Mouse (Mus musculus): ENCODE measurements around the gene Med12l.
"Not testable (repeated sequence)": the region's sequence is repeated elsewhere in the genome, so short reads cannot be mapped to it uniquely, and the experiment has no call there.

Med12l gene

DNA sequence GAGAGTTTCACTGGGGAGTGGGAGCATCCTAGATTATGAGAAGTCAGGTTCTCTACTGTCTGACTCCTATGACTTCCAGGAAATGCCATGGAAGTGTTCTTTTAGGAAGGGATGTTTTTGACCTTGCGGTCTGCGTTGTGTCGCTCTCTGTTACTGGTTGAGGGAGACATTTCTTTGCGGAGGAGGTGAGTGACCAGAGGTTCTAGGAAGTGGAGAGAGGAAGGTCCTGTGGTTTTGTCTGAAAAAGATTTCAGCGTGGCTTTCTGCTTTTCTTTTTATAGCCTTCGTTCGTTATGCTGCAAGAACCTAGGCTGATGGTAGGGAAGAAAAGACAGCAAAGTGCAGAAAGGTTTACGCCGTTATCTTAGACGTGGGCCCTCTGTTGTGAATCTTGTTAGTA lies 92.9 kb downstream of the Med12l start:
- no peak for DNase-seq (ENCODE audit: low spot score in 2 of 2)

GRCm38 (mm10) chr3:59101218-59101986 lies 95.8 kb downstream of the Med12l start, which contains the start of gene Gpr171:
Gene Gpr171 (minus strand): TSS chr3:59101821.
- no peak for DNase-seq (ENCODE audit: low spot score in 2 of 2)

- DNase-seq (ENCODE audit: low spot score in 2 of 2) = no peak
Observed at GRCm38 (mm10) chr3:59102146-59102545, 96.5 kb downstream of the Med12l start.

DNA sequence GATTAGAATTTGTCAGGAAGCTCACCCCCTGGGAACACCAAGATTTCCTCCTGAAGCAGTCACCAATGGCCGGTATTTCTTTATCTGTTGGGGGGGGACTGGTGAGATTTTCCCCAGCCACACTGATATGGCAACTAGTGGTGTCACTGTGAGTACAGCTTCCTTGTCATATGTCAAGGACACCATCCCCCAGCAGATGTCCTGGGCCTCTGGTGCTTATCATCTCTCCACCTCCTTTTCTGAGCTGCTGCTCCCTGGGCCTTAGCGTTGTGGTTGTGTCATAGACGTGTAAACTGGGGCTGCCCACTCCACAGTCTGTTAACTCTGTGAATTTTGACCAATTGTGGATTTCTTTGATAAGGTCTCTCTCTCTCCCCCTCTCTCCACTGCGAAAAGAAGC lies 98.8 kb downstream of the Med12l start:
- DNase-seq (ENCODE audit: low spot score in 2 of 2) = no peak

GRCm38 (mm10) chr3:59107439-59107838 lies 101.8 kb downstream of the Med12l start:
- DNase-seq (ENCODE audit: low spot score in 2 of 2) = no peak

DNA sequence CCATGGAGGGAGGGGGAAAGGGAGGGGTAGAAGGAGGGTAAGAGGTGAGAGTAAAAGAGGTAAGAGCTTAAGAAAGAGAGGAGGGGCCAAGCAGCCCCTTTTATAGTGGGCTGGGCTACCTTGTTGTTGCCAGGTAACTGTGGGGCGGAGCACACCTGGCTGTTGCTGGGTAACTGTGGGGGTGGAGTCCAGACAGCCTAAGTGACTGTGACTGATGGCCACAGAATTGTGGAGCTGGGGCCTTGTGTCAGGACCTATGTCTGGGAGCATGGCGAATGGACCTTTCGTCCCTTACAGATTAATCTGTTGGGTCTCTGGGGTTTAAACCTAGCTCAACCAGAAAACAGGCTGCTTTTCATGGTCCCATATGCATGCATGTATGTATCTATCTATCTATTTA lies 104.2 kb downstream of the Med12l start:
- DNase-seq (ENCODE audit: low spot score in 2 of 2) = not testable (repeated sequence)

GRCm38 (mm10) chr3:59111944-59112343 lies 106.3 kb downstream of the Med12l start:
- DNase-seq (ENCODE audit: low spot score in 2 of 2) = no peak

GRCm38 (mm10) chr3:59113291-59113690 lies 107.7 kb downstream of the Med12l start:
- not testable (repeated sequence) for DNase-seq (ENCODE audit: low spot score in 2 of 2)

DNA sequence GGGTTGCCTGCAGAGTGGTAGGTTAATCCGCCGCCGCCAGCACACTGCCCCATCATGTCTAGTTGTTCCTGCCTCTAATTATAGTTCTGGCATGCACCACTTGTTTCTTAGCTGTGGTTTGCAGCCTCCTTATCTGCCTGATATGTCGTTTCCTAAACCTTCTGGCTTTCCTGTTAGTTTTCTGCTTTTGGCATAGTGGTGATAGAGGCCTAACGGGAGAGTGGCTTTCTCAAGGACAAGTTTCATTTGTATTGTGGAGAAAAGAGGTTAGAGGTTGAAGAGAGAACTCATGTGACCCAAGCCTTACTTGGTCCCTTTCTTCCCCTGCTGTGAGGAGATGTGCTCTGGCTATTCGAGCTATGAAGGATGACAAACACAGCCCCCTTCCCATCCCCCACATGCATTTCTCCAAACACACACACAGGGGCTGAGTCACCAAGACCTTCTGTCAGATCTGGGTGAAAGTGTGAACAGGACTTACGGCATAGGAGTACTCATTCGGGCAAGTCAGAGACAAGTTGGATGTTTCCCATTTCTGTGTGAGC lies 108.4 kb downstream of the Med12l start:
- DNase-seq (ENCODE audit: low spot score in 2 of 2) = no peak

- no peak for DNase-seq (ENCODE audit: low spot score in 2 of 2)
Observed at GRCm38 (mm10) chr3:59121067-59121730, 115.6 kb downstream of the Med12l start.

DNA sequence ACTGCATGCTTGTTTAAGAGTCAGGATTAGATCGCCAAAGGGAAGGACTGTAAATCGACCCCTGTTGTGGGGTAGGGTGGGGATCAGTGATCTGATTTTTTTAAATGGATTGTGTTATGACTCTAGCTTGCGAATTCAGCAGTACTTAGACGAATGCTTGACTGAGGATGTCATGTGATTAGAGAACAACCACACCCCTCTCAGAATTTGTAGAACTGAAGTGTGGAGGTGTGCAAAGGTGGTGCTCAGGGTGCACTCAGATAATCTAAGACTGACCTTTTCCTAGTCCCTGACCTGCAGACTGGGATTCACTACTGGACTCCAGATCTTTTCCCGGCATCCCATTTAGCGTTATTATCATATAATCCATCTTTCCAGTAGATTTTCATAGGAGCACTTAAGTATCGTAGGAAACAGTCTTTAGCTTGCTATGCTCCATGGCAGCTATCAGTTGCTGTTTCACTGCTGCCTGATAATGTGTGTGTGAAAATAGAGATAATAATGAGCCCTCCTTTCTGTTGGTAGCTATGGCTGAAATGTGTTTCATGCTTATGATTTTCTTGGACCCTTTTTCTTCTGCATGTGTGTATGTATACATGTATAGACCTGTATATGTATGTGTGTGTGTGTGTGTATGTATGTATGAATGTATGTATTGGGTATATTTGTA lies 116.3 kb downstream of the Med12l start:
- no peak for DNase-seq (ENCODE audit: low spot score in 2 of 2)

DNA sequence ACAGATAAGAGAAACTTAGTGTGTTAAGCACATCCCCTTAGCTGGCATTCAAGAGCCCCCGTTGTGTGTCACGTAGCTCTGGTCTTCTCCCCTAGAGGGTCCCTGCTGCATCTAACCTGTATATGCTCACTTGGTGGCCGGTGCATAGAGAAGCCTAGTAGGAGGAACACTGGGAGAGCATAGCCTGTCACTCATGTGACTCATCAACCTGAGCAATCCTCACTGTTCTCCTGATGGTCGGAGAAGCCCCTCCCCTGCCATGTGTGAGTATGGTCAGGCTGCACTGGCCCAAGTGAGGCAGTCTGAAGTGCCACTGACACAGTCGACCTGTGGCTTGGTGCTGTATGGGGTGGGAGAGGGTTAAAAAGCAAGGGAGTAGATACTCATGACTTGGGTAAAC lies 119.4 kb downstream of the Med12l start:
- no peak for DNase-seq (ENCODE audit: low spot score in 2 of 2)

- DNase-seq (ENCODE audit: low spot score in 2 of 2) = no peak
Observed at GRCm38 (mm10) chr3:59125783-59126555, 120.3 kb downstream of the Med12l start.

- no peak for DNase-seq (ENCODE audit: low spot score in 2 of 2)
Observed at GRCm38 (mm10) chr3:59128681-59129080, 123.1 kb downstream of the Med12l start.

- DNase-seq (ENCODE audit: low spot score in 2 of 2) = no peak
Observed at GRCm38 (mm10) chr3:59129547-59129946, 123.9 kb downstream of the Med12l start.

GRCm38 (mm10) chr3:59130431-59130830 lies 124.8 kb downstream of the Med12l start:
- no peak for DNase-seq (ENCODE audit: low spot score in 2 of 2)

DNA sequence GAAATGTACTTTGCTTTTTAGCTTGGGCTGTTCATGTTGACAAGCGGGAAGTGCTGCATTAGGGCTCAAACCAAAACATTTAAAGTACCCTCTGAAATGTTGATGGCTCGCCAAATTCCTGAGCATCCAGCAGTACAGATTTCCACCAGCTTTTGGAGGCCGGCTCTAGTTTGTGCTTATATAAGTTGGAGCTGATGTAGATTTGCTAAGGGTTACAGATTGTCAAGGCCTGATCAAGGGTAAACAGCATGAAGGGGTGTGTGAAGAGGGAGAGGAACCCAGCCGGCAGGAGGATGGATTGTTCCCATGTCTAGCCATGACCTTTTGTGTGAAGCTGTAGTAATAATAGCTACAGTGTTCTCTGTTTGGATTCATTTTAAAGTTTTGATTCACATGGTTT lies 125.5 kb downstream of the Med12l start:
- no peak for DNase-seq (ENCODE audit: low spot score in 2 of 2)

DNA sequence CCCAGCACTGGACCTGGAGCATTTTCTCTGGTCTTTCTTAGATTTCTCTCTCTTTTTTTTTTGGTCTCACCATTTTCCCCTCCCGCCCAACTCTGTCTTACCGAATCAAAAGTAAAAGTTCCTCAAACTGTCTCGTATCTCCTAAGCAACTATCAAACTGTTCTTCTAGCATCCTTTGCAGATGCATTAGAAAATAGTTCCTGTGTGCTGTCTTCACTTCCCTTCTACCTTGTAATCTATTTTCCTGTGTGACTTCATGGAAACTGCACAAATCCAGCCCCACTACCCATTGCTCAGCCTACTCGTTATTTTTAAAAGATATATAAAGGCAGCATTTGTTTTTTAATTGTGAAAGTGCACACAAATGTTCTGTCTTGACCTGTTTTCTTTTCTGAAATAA lies 126.3 kb downstream of the Med12l start:
- DNase-seq (ENCODE audit: low spot score in 2 of 2) = no peak

DNA sequence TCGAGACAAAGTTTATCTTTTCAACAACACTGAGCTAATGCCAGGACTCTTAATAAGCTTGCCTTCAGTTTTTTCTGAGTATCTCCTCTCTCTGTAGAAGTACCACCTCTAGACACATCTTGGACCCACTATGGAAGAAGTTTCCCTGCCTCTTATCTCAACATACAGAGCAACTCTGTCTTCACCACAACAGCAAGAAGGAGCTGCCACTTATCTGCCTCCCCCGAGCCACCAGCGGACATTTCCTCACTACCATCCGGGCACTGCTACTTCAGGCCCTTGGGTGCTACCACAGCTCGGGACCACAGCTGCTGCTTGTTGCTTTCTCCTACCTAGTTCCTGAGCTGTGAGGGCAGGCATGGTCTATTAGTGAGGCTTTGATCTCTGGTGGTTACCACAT lies 127.6 kb downstream of the Med12l start:
- DNase-seq (ENCODE audit: low spot score in 2 of 2) = no peak

- no peak for DNase-seq (ENCODE audit: low spot score in 2 of 2)
Observed at GRCm38 (mm10) chr3:59135911-59136653, 130.5 kb downstream of the Med12l start.

DNA sequence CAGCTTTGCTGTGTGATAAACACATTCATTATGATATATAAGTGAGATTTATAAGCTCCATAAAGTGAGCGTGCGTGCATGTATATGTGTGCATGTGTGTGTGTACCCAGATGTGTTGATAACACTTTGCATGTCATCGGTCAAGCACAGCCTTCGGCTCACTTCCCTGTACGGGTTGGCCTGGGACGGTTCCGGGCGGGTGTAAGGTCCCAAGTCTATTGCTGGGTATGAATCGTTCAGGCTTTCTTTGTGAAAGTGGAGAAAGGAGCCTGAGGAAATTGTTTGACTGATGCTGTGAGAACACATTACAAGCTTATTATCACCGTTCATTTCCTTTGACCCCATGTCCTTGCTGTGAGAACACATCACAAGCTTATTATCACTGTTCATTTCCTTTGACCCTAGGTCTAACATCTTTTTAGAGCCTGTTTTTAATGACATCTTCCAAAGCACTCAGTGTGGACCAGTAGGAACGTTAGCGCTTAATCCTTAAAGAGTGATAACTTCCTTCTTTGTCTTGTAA lies 133.4 kb downstream of the Med12l start:
- DNase-seq (ENCODE audit: low spot score in 2 of 2) = no peak

Measured in frontal cortex, postnatal 25 days (tissue).